Comparison of ENCODE assay signal across 9 mouse cellular contexts in genomic region chr8:125641808-125642207, GRCm38 (mm10). TPM values are rescaled to one million over a fixed set of nuclear protein-coding genes. Genes with fewer than 3 reads are reported as not detected.
A peak's percentile ranks its signal among the peaks of the same experiment; 100 is the strongest.
DNase-seq lines count a peak whose midpoint lies in the region.
"Had no signal": no experiment of that assay in that cellular context is flagged by ENCODE, and none has a peak within 500 bp of the region (broad histone marks: within the 10 kb centered on the region; RNA-seq: fewer than 3 reads in every experiment).

No protein-coding gene starts in this region.

- no peaks in the 10 kb centered on the region for H3K27me3 ChIP-seq in limb, embryonic 10.5 days (ENCODE audit: low read depth, poor library complexity, severe bottlenecking)
- H3K27me3 ChIP-seq: heart, embryonic 15.5 days had no signal

- H3K9me3 ChIP-seq in limb, embryonic 10.5 days (replicated peaks), result no peaks in the 10 kb centered on the region
- H3K9me3 ChIP-seq: heart, embryonic 15.5 days had no signal

- 0 out of 2 replicates have a peak overlapping the region, but pooled peaks have one; percentile 26 for H3K27ac ChIP-seq in limb, embryonic 10.5 days
- H3K27ac ChIP-seq: heart, embryonic 15.5 days; left cerebral cortex, adult 2 months had no signal

- peak; percentile 28 for DNase-seq in layer of hippocampus, adult 11-12 months (ENCODE audit: low spot score)
- DNase-seq in layer of hippocampus, adult 9-10 months (ENCODE audit: low spot score), result no peak
- peak; percentile 83 for DNase-seq in NIH3T3 (ENCODE audit: low read depth)
- peak; percentile 91 for DNase-seq in cerebellum, adult 9-10 months
- DNase-seq in limb, embryonic 10.5 days (ENCODE audit: low spot score), result no peak
- DNase-seq in spleen, adult 18-20 months, result no peak
- no peak for DNase-seq in spleen, postnatal 4 days (ENCODE audit: low spot score in 2 of 2)

- no peaks in the 10 kb centered on the region for H3K36me3 ChIP-seq in limb, embryonic 10.5 days
- H3K36me3 ChIP-seq: heart, embryonic 15.5 days had no signal

- H3K4me1 ChIP-seq in limb, embryonic 10.5 days, result peaks cover 18% of the 10 kb centered on the region

- 81% methylated on average over 6 of the region's 6 CpGs for WGBS in limb, embryonic 10.5 days

- no peak overlapping the region for H3K4me3 ChIP-seq in limb, embryonic 10.5 days
- H3K4me3 ChIP-seq: heart, embryonic 15.5 days; left cerebral cortex, adult 2 months had no signal

RNA-seq across cellular contexts. Expression of gene Map10, which starts 27.8 kb away (rescaled TPM):
- polyA plus RNA-seq in limb, embryonic 10.5 days (2016; fragmentation: Nextera tagmentation; extraction: Ambion mirVana), result 5.6 and 7.8 TPM in 2 replicates

Comparison
In these comparisons a context has a peak if more than half of its experiments do, and no peak if none do; other contexts are left out.
1. DNase-seq: peak in layer of hippocampus, adult 11-12 months (single experiment), NIH3T3 (single experiment) and cerebellum, adult 9-10 months (single experiment); none in layer of hippocampus, adult 9-10 months (single experiment), limb, embryonic 10.5 days (single experiment), spleen, adult 18-20 months (0 of 2) and spleen, postnatal 4 days (0 of 2).